Mouse (Mus musculus): ENCODE measurements around the gene Lrp6.

DNA sequence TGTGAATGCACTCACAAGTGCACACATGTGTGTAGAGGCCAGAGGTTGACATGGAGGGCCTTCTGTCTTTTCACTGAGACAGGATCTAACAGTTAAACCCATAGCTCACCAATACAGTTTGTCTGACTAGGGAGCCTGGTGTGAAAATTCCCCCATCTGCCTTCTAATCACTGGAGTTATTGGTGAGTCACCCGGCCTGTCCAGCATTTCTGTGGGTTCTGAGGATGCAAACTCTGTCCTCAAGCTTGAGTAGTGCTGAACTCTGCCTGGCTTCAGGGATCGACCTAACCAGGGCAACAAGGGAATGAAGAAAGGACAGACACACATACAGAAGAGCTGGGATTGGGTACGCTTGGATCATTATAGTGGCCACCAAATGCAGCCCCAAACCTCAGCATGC lies 125.0 kb downstream of the Lrp6 start:
- TF ChIP-seq POLR2A (IDR thresholded peaks at IDR 0.05; ENCODE audit: borderline replicate concordance, extremely low read depth, low read depth, low read length) = no peak
- TF ChIP-seq CTCF (IDR thresholded peaks at IDR 0.05; ENCODE audit: insufficient read depth, low read length) = no peak

All from lung, adult 2 months (tissue).